Mouse (Mus musculus) spleen, adult 2 months (tissue): ENCODE results near the gene Ascl3. TPM values are rescaled to one million over a fixed set of nuclear protein-coding genes. Genes with fewer than 3 reads are reported as not detected.
A peak's percentile ranks its signal among the peaks of the same experiment; 100 is the strongest.

ENCODE experiments used
- DNase-seq, 2 experiments: peaks; one replicate each; pipeline versions ENCODE4 v3.0.0 to v3.0.0-alpha.2; 2012 to 2021; ENCODE audit warnings: low spot score in 2 of 2, low read depth in 1 of 2
- H3K27ac ChIP-seq: fragments of 200-500 bp; 2 replicates; pipeline ENCODE4 v1.5.1; 2012; ENCODE audit warnings: low read length, inconsistent platforms; ENCODE audit not compliant: insufficient read depth
- H3K27me3 ChIP-seq: fragments of 200-500 bp; 2 replicates; pipeline ENCODE4 v1.6.1; 2012; ENCODE audit warnings: mild to moderate bottlenecking, moderate library complexity, low read length, inconsistent platforms; ENCODE audit not compliant: control insufficient read depth, insufficient read depth
- H3K36me3 ChIP-seq: fragments of 200-500 bp; 2 replicates; pipeline ENCODE4 v1.6.1; 2012; ENCODE audit warnings: mild to moderate bottlenecking, low read length, inconsistent platforms; ENCODE audit not compliant: control insufficient read depth, insufficient read depth
- H3K4me1 ChIP-seq: fragments of 200-500 bp; 2 replicates; pipeline ENCODE4 v1.6.1; 2011; ENCODE audit warnings: inconsistent platforms; ENCODE audit not compliant: control insufficient read depth, insufficient read depth, insufficient read length
- H3K4me3 ChIP-seq: fragments of 200-500 bp; 2 replicates; pipeline ENCODE4 v1.5.1; 2011; ENCODE audit warnings: mild to moderate bottlenecking, inconsistent platforms; ENCODE audit not compliant: insufficient read depth, insufficient read length; ENCODE audit errors: extremely low read depth
- CTCF ChIP-seq: fragments of 200-500 bp; IDR thresholded peaks from 2 replicates; pipeline ENCODE4 v1.5.1; 2011; ENCODE audit warnings: mild to moderate bottlenecking, inconsistent platforms; ENCODE audit not compliant: insufficient read depth, insufficient read length, insufficient replicate concordance; ENCODE audit errors: extremely low read depth
- POLR2A ChIP-seq: fragments of 200-500 bp; IDR thresholded peaks from 2 replicates; pipeline ENCODE4 v1.6.1; 2011; ENCODE audit warnings: low read depth, low read length, inconsistent platforms
- WGBS: fragments of 180-500 bp; shearing (Covaris S2); methylation state at CpG from one replicate; pipeline ENCODE4 v1.1.7; 2018; 5-methylcytosine and 5-hydroxymethylcytosine counted together
- polyA plus RNA-seq: library from polyadenylated mRNA; depleted of rRNA; stranded (reverse); fragments of >200 nt; gene quantifications from 2 replicates; pipeline ENCODE4 v1.2.3, GENCODE M21; 2012; rRNA removed

Ascl3 gene
- 0.16 and 0.23 TPM in 2 replicates for polyA plus RNA-seq

GRCm38 (mm10) chr7:109731626-109732025 lies at the start of gene Ascl3:
TSS of gene Ascl3 (minus strand) at chr7:109731726.
- Histone ChIP-seq H3K36me3 (peaks cover 12% of the 10 kb centered on the region), H3K4me3 (no peak within 1 kb of the TSS), H3K27me3 (no peaks in the 10 kb centered on the region), H3K4me1 (no peaks in the 10 kb centered on the region), H3K27ac (no peak within 1 kb of the TSS)
- WGBS: 93% methylated on average over 5 of the region's 5 CpGs
- no peak for DNase-seq
- no peak for TF ChIP-seq POLR2A
- TF ChIP-seq CTCF: no peak

GRCm38 (mm10) chr7:109781087-109781469 lies 49.6 kb upstream of the Ascl3 start:
- peaks cover 11% of the 10 kb centered on the region for H3K4me1 ChIP-seq
- H3K27me3 ChIP-seq: peaks cover 15% of the 10 kb centered on the region
- no peaks in the 10 kb centered on the region for H3K36me3 ChIP-seq
- no peak for TF ChIP-seq CTCF
- TF ChIP-seq POLR2A: no peak
- 2% methylated on average over 24 of the region's 24 CpGs for WGBS
- H3K27ac ChIP-seq: no peak overlapping the region
- peak overlapping the region; percentile 48 for H3K4me3 ChIP-seq
- DNase-seq: no peak

GRCm38 (mm10) chr7:109772251-109772650 lies 40.7 kb upstream of the Ascl3 start:
- no peak for TF ChIP-seq POLR2A
- TF ChIP-seq CTCF: no peak
- H3K4me3 ChIP-seq: no peak overlapping the region
- DNase-seq: no peak
- H3K27me3 ChIP-seq: no peaks in the 10 kb centered on the region
- no peaks in the 10 kb centered on the region for H3K4me1 ChIP-seq
- H3K36me3 ChIP-seq: no peaks in the 10 kb centered on the region
- H3K27ac ChIP-seq: no peak overlapping the region

GRCm38 (mm10) chr7:109768699-109769383 lies 37.3 kb upstream of the Ascl3 start:
- WGBS: 20% methylated on average over 2 of the region's 2 CpGs

GRCm38 (mm10) chr7:109767575-109768350 lies 36.2 kb upstream of the Ascl3 start:
- no peak overlapping the region for H3K4me3 ChIP-seq
- no peaks in the 10 kb centered on the region for H3K27me3 ChIP-seq
- H3K27ac ChIP-seq: no peak overlapping the region
- H3K36me3 ChIP-seq: no peaks in the 10 kb centered on the region
- DNase-seq: no peak
- no peak for TF ChIP-seq POLR2A
- TF ChIP-seq CTCF: no peak
- WGBS: 89% methylated on average over 7 of the region's 7 CpGs
- no peaks in the 10 kb centered on the region for H3K4me1 ChIP-seq

More at GRCm38 (mm10) chr7:109768699-109769383, 37.3 kb upstream of the Ascl3 start:
- Histone ChIP-seq H3K36me3 (no peaks in the 10 kb centered on the region), H3K27me3 (no peaks in the 10 kb centered on the region), H3K27ac (no peak overlapping the region), H3K4me1 (no peaks in the 10 kb centered on the region), H3K4me3 (no peak overlapping the region)
- peak in 1 of 2 experiments; percentile 14 for DNase-seq
- TF ChIP-seq CTCF: no peak
- TF ChIP-seq POLR2A: no peak

- TF ChIP-seq CTCF (no peak), POLR2A (no peak)
- Histone ChIP-seq H3K36me3 (no peaks in the 10 kb centered on the region), H3K4me1 (no peaks in the 10 kb centered on the region), H3K4me3 (no peak overlapping the region), H3K27ac (no peak overlapping the region), H3K27me3 (no peaks in the 10 kb centered on the region)
- 84% methylated on average over 2 of the region's 2 CpGs for WGBS
- DNase-seq: no peak
Measured at GRCm38 (mm10) chr7:109764009-109764408, 32.5 kb upstream of the Ascl3 start.

GRCm38 (mm10) chr7:109756291-109756690 lies 24.8 kb upstream of the Ascl3 start:
- 99% methylated on average over 3 of the region's 3 CpGs for WGBS

More at GRCm38 (mm10) chr7:109756291-109756690, 24.8 kb upstream of the Ascl3 start:
- TF ChIP-seq POLR2A (no peak), CTCF (no peak)
- peaks cover 2% of the 10 kb centered on the region; the same call in 1 of the 2 replicates for H3K4me1 ChIP-seq
- H3K4me3 ChIP-seq: no peak overlapping the region
- no peak overlapping the region for H3K27ac ChIP-seq
- no peaks in the 10 kb centered on the region for H3K36me3 ChIP-seq
- H3K27me3 ChIP-seq: no peaks in the 10 kb centered on the region
- DNase-seq: no peak
